Mouse (Mus musculus) left cerebral cortex, postnatal 36 days (tissue): Measurements from ENCODE around the gene Dnajb5. TPM values are rescaled to one million over a fixed set of nuclear protein-coding genes. Genes with fewer than 3 reads are reported as not detected.

ENCODE experiments used
- DNase-seq, 2 experiments: peaks; one replicate each; pipeline ENCODE4 v3.0.0; 2021 to 2022; ENCODE audit warnings: low spot score in 2 of 2, mixed read lengths in 1 of 2
- intact Hi-C: fragments of 180-260 bp; cut with DNase I; formaldehyde crosslinking; loops from one replicate; pipeline ENCODE4 v1.15.1; 2025
- total RNA-seq, 2 experiments: library from RNA; stranded (reverse); gene quantifications; 2 replicates each; pipeline ENCODE4 v1.2.3; 2021

The Dnajb5 gene
- total RNA-seq = 100 to 1,000 TPM; 197 to 202 TPM

GRCm38 (mm10) chr4:42949676-42950051, at the start of gene Dnajb5:
Dnajb5 (plus strand) TSS chr4:42949814.
- intact Hi-C loops = loop anchor here (1.0 kb wide), 1 partner anchor 32 kb away; no protein-coding TSS in a partner anchor

GRCm38 (mm10) chr4:42900878-42901277, 48.7 kb upstream of the Dnajb5 start:
- intact Hi-C loops = no loop called here

More at GRCm38 (mm10) chr4:42949676-42950051, at the start of gene Dnajb5:
- DNase-seq = peak; percentile 99 to 100

GRCm38 (mm10) chr4:42902174-42902573, 47.4 kb upstream of the Dnajb5 start:
- intact Hi-C loops = no loop called here
- peak in 1 of 2 experiments; percentile 3 for DNase-seq

More at GRCm38 (mm10) chr4:42900878-42901277, 48.7 kb upstream of the Dnajb5 start:
- peak; percentile 64 to 67 for DNase-seq

GRCm38 (mm10) chr4:42902730-42903129, 46.9 kb upstream of the Dnajb5 start:
- intact Hi-C loops = no loop called here
- no peak for DNase-seq

GRCm38 (mm10) chr4:42903942-42904341, 45.7 kb upstream of the Dnajb5 start:
- intact Hi-C loops = no loop called here
- no peak for DNase-seq

- DNase-seq = no peak
- intact Hi-C loops = no loop called here
These were observed 45.1 kb upstream of the Dnajb5 start for GRCm38 (mm10) chr4:42904523-42904922.

- intact Hi-C loops = no loop called here
- no peak for DNase-seq
These were observed 44.6 kb upstream of the Dnajb5 start for GRCm38 (mm10) chr4:42904966-42905365.

GRCm38 (mm10) chr4:42913391-42913790, 36.2 kb upstream of the Dnajb5 start:
- peak in 1 of 2 experiments; percentile 2 for DNase-seq
- intact Hi-C loops = no loop called here

GRCm38 (mm10) chr4:42915311-42915710, 34.3 kb upstream of the Dnajb5 start:
- intact Hi-C loops = loop anchor here (5.0 kb wide), 1 partner anchor 38 kb away; no protein-coding TSS in a partner anchor
- no peak for DNase-seq

- peak in 1 of 2 experiments; percentile 6 for DNase-seq
These were observed 33.6 kb upstream of the Dnajb5 start for GRCm38 (mm10) chr4:42915966-42916365.

GRCm38 (mm10) chr4:42916617-42917401, 32.8 kb upstream of the Dnajb5 start, which contains the start of gene Phf24:
Phf24 (plus strand) TSS chr4:42916660.
- DNase-seq = peak; percentile 55 to 70
- intact Hi-C loops = loop anchor here (1.0 to 5.0 kb wide), 2 partner anchors 32 to 40 kb away; partner anchors contain the start of gene Dnajb5

More at GRCm38 (mm10) chr4:42915966-42916365, 33.6 kb upstream of the Dnajb5 start:
- intact Hi-C loops = loop anchor here (5.0 kb wide), 1 partner anchor 39 kb away; no protein-coding TSS in a partner anchor

- peak; percentile 40 to 66 for DNase-seq
- intact Hi-C loops = loop anchor here (1.0 to 5.0 kb wide), 2 partner anchors 32 to 40 kb away; partner anchors contain the start of gene Dnajb5
These were observed 32.2 kb upstream of the Dnajb5 start for GRCm38 (mm10) chr4:42917402-42917774.

GRCm38 (mm10) chr4:42920726-42921125, 28.9 kb upstream of the Dnajb5 start:
- DNase-seq = peak; percentile 12 to 17
- intact Hi-C loops = loop anchor here (5.0 kb wide), 1 partner anchor 33 kb away; no protein-coding TSS in a partner anchor

GRCm38 (mm10) chr4:42921536-42921935, 28.1 kb upstream of the Dnajb5 start:
- intact Hi-C loops = loop anchor here (5.0 kb wide), 1 partner anchor 34 kb away; no protein-coding TSS in a partner anchor
- peak; percentile 40 to 53 for DNase-seq

- peak in 1 of 2 experiments; percentile 46 for DNase-seq
- intact Hi-C loops = loop anchor here (5.0 kb wide), 1 partner anchor 35 kb away; no protein-coding TSS in a partner anchor
These were observed 27.6 kb upstream of the Dnajb5 start for GRCm38 (mm10) chr4:42922056-42922455.

GRCm38 (mm10) chr4:42922461-42922860, 27.2 kb upstream of the Dnajb5 start:
- peak in 1 of 2 experiments; percentile 14 for DNase-seq
- intact Hi-C loops = loop anchor here (5.0 kb wide), 1 partner anchor 35 kb away; no protein-coding TSS in a partner anchor

GRCm38 (mm10) chr4:42924095-42924710, 25.4 kb upstream of the Dnajb5 start:
- intact Hi-C loops = loop anchor here (5.0 kb wide), 1 partner anchor 37 kb away; no protein-coding TSS in a partner anchor
- peak; percentile 31 to 38 for DNase-seq

GRCm38 (mm10) chr4:42928209-42928608, 21.4 kb upstream of the Dnajb5 start:
- intact Hi-C loops = no loop called here
- peak; percentile 2 to 3 for DNase-seq

- DNase-seq = peak; percentile 2
- intact Hi-C loops = no loop called here
These were observed 20.7 kb upstream of the Dnajb5 start for GRCm38 (mm10) chr4:42928952-42929351.
